Mouse (Mus musculus): ENCODE measurements around the gene Tdrkh. TPM values are rescaled to one million over a fixed set of nuclear protein-coding genes. Genes with fewer than 3 reads are reported as not detected.

The Tdrkh gene
- total and polyA plus RNA-seq, 2 experiments from 2014 or later: 13.6 to 49.2 TPM

DNA sequence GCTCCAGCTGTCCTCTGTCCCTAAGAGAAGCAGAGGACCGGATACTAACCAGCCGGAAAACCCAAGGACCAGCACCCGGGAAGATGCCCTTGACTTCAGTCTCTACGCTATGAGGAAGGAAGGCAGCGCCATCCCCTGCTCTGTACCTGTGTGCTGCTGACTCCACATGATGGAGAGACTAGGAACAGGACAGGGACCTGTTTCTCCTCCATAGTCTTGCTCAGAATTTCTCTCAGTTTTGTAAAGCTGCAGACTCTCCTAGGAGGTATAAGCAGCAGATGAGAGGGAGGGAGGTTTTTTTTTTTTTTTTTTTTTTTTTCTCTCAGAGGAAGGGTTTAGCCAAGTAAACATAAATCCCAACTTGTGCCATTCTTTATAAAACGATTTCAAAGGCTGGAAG is 14.9 kb upstream of the Tdrkh start, which contains the start of gene Lingo4:
Lingo4 (plus strand) TSS at position 301 of the 400 bp plus-strand sequence.
- Histone ChIP-seq H3K27me3 (ENCODE audit: insufficient read depth, low read length) (no peaks in the 10 kb centered on the region), H3K27ac (ENCODE audit: low read depth, low read length) (peak within 1 kb of the TSS; percentile 57; the same call in 1 of the 2 replicates), H3K9me3 (ENCODE audit: low read length) (no peaks in the 10 kb centered on the region), H3K9ac (peak within 1 kb of the TSS; percentile 53), H3K4me2 (ENCODE audit: low read depth) (peak within 1 kb of the TSS; percentile 79), H3K4me1 (ENCODE audit: insufficient read depth) (0 out of 2 replicates have a peak, but pooled peaks cover 5% of the 10 kb centered on the region), H3K36me3 (ENCODE audit: insufficient read depth) (no peaks in the 10 kb centered on the region), H3K4me3 (ENCODE audit: low read depth, low read length) (peak within 1 kb of the TSS; percentile 38)
- DNase-seq (no peak), ATAC-seq (no peak)
- WGBS: 74% methylated on average over 6 of the region's 6 CpGs
- TF ChIP-seq CTCF (IDR thresholded peaks at IDR 0.05; ENCODE audit: low read depth): no peak

DNA sequence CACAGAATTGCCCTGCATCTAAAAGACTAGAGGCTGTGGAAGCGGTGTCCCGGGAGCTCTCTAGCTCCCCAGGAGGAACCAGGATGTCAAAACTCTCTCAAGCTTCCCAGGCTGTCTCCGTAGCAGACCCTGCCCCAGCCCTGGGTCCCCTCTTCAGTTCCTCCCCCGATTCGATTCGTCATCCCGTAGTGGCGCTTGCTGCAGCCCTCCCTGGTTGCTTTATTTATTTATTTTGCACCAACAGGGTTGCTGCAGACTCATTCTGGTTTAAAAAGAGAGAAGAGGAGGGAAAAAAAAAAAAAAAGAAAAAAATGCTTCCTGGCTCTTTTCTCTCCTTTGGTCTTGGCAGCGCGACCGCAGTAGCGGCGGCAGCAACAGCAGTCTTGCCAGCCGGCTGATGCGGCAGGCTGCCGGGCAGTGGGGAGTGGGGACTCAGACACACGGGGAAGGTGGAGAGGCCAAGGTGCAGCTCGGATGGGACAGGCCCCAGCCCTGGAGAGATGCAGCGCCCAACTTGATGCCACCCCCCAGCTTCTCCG is 14.1 kb upstream of the Tdrkh start:
- H3K4me3 ChIP-seq (ENCODE audit: low read depth, low read length): peak overlapping the region; percentile 38
- DNase-seq: peak; percentile 86
- WGBS: under 1% methylated on average over 20 of the region's 20 CpGs
- no peaks in the 10 kb centered on the region for H3K9me3 ChIP-seq (ENCODE audit: low read length)
- H3K27ac ChIP-seq (ENCODE audit: low read depth, low read length): peak overlapping the region; percentile 57; the same call in 1 of the 2 replicates
- TF ChIP-seq CTCF (IDR thresholded peaks at IDR 0.05; ENCODE audit: low read depth): peak; percentile 57
- peak overlapping the region; percentile 79 for H3K4me2 ChIP-seq (ENCODE audit: low read depth)
- peak overlapping the region; percentile 53 for H3K9ac ChIP-seq
- H3K4me1 ChIP-seq (ENCODE audit: insufficient read depth): 0 out of 2 replicates have a peak, but pooled peaks cover 5% of the 10 kb centered on the region
- H3K27me3 ChIP-seq (ENCODE audit: insufficient read depth, low read length): no peaks in the 10 kb centered on the region
- ATAC-seq: peak; percentile 98
- no peaks in the 10 kb centered on the region for H3K36me3 ChIP-seq (ENCODE audit: insufficient read depth)

DNA sequence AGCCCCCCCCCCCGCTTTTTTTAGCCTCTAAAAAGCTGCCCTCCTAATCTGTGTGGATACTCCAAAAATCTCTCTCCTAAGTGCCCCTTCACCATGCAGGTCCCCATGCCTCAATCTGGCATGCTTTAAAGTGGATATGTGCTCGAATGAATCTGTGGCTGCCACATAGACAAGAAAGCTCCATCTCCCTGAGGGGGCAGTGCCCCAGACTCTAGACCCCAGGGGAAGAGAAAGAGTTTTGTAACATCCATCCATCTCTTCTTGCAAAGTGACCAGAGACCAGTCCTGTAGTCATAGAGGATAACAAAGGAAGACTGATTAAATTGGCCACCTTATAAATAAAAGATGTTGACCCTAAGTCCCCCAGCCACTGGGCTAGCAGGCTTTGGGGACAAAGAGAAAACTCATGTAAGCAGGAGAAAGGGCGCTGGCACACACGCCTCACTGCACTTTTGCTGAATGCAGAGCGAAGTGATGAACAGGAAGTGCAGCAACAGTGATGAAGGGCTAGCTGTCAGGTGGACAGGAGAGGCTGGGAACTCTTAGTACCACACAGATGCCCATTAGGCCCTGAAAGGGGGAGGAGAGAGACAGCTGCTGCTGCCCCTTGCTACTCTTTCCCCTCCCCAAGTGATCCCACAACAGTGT is 13.3 kb upstream of the Tdrkh start:
- H3K27me3 ChIP-seq (ENCODE audit: insufficient read depth, low read length): no peaks in the 10 kb centered on the region
- no peaks in the 10 kb centered on the region for H3K36me3 ChIP-seq (ENCODE audit: insufficient read depth)
- WGBS: 13% methylated on average over 5 of the region's 5 CpGs
- peak overlapping the region; percentile 53; the same call in 1 of the 2 replicates for H3K9ac ChIP-seq
- DNase-seq (peak; percentile 14), ATAC-seq (no peak)
- no peaks in the 10 kb centered on the region for H3K9me3 ChIP-seq (ENCODE audit: low read length)
- 0 out of 2 replicates have a peak, but pooled peaks cover 5% of the 10 kb centered on the region for H3K4me1 ChIP-seq (ENCODE audit: insufficient read depth)
- H3K27ac ChIP-seq (ENCODE audit: low read depth, low read length): no peak overlapping the region
- H3K4me3 ChIP-seq (ENCODE audit: low read depth, low read length): peak overlapping the region; percentile 38
- TF ChIP-seq CTCF (IDR thresholded peaks at IDR 0.05; ENCODE audit: low read depth): no peak
- peak overlapping the region; percentile 79 for H3K4me2 ChIP-seq (ENCODE audit: low read depth)

GRCm38 (mm10) chr3:94402451-94402850 is 10.6 kb upstream of the Tdrkh start:
- 69% methylated on average over 8 of the region's 8 CpGs for WGBS
- no peak overlapping the region for H3K4me2 ChIP-seq (ENCODE audit: low read depth)
- 0 out of 2 replicates have a peak, but pooled peaks cover 5% of the 10 kb centered on the region for H3K4me1 ChIP-seq (ENCODE audit: insufficient read depth)
- no peaks in the 10 kb centered on the region for H3K9me3 ChIP-seq (ENCODE audit: low read length)
- H3K27ac ChIP-seq (ENCODE audit: low read depth, low read length): no peak overlapping the region
- ATAC-seq: no peak
- H3K4me3 ChIP-seq (ENCODE audit: low read depth, low read length): no peak overlapping the region
- no peaks in the 10 kb centered on the region for H3K36me3 ChIP-seq (ENCODE audit: insufficient read depth)
- H3K27me3 ChIP-seq (ENCODE audit: insufficient read depth, low read length): no peaks in the 10 kb centered on the region
- no peak overlapping the region for H3K9ac ChIP-seq
- no peak for DNase-seq
- no peak for TF ChIP-seq CTCF (IDR thresholded peaks at IDR 0.05; ENCODE audit: low read depth)

- Histone ChIP-seq H3K9ac (no peak overlapping the region), H3K4me3 (ENCODE audit: low read depth, low read length) (no peak overlapping the region), H3K27me3 (ENCODE audit: insufficient read depth, low read length) (no peaks in the 10 kb centered on the region), H3K36me3 (ENCODE audit: insufficient read depth) (no peaks in the 10 kb centered on the region), H3K4me1 (ENCODE audit: insufficient read depth) (0 out of 2 replicates have a peak, but pooled peaks cover 2% of the 10 kb centered on the region), H3K9me3 (ENCODE audit: low read length) (no peaks in the 10 kb centered on the region), H3K27ac (ENCODE audit: low read depth, low read length) (no peak overlapping the region), H3K4me2 (ENCODE audit: low read depth) (no peak overlapping the region)
- TF ChIP-seq CTCF (IDR thresholded peaks at IDR 0.05; ENCODE audit: low read depth): 0 out of 2 replicates have a peak, but pooled peaks have one; percentile 19
- DNase-seq (peak; percentile 38), ATAC-seq (peak; percentile 80)
- 23% methylated on average over 7 of the region's 7 CpGs for WGBS
These were observed 8.6 kb upstream of the Tdrkh start for GRCm38 (mm10) chr3:94404366-94405054.

DNA sequence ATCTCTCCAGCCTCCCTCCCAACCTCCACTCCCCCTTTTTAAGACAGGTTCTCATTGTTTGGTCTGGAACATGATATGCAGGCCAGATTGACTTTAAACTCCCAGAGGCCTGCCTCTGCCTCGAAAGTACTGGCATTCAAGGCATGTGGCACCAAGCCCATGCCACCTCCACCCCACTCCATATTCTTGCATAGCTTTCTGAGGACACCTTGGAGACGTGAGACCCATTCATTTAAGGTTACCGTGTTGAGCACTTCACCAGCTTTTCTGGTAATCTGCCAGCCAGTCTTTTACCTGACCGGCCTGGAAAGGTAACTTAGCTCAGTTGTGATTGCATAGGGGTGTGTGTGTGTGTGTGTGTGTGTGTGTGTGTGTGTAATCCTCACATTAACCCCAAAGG is 7.5 kb upstream of the Tdrkh start:
- Histone ChIP-seq H3K4me2 (ENCODE audit: low read depth) (no peak overlapping the region), H3K4me1 (ENCODE audit: insufficient read depth) (no peaks in the 10 kb centered on the region), H3K4me3 (ENCODE audit: low read depth, low read length) (no peak overlapping the region), H3K27ac (ENCODE audit: low read depth, low read length) (no peak overlapping the region), H3K36me3 (ENCODE audit: insufficient read depth) (no peaks in the 10 kb centered on the region), H3K27me3 (ENCODE audit: insufficient read depth, low read length) (no peaks in the 10 kb centered on the region), H3K9ac (no peak overlapping the region), H3K9me3 (ENCODE audit: low read length) (no peaks in the 10 kb centered on the region)
- 70% methylated on average over 4 of the region's 4 CpGs for WGBS
- ATAC-seq (no peak), DNase-seq (no peak)
- no peak for TF ChIP-seq CTCF (IDR thresholded peaks at IDR 0.05; ENCODE audit: low read depth)
